Mouse (Mus musculus): ENCODE data around the gene Nans. TPM values are rescaled to one million over a fixed set of nuclear protein-coding genes. Genes with fewer than 3 reads are reported as not detected.

The Nans gene
- polyA plus RNA-seq, 1 experiment from 2014 or later: 78.4 TPM

GRCm38 (mm10) chr4:46493071-46493470, 4.0 kb downstream of the Nans start:
- Histone ChIP-seq H3K4me3 (no peak overlapping the region), H3K27ac (no peak overlapping the region), H3K27me3 (replicated peaks) (no peaks in the 10 kb centered on the region), H3K4me2 (no peak overlapping the region), H3K9me3 (replicated peaks) (no peaks in the 10 kb centered on the region), H3K9ac (no peak overlapping the region), H3K4me1 (peaks cover 30% of the 10 kb centered on the region), H3K36me3 (peaks cover 64% of the 10 kb centered on the region)
- no peak for ATAC-seq
- 86% methylated on average over 6 of the region's 6 CpGs for WGBS (ENCODE audit: insufficient replicate concordance)

DNA sequence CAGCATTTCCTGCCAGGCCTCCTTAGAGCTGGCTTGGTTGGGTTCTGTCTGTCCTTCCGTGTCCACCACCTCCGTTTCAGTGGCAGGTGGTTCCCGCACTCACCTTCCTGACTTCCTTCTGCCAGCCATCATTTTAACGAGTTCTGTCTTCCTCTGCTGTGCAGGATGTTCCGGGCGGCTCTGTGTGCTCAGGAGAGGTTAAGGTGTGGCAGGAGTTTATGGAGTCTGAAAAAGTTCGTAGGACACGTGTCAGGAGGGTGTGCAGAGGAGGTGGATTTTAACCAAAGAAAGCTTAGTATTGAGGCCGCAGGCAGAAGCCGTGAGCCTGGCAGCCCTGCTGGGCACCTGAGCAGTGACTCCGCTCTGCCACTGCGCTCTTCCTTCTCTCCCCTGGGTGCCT, 6.5 kb downstream of the Nans start:
- no peak overlapping the region for H3K27ac ChIP-seq
- no peak overlapping the region for H3K4me3 ChIP-seq
- H3K4me2 ChIP-seq: no peak overlapping the region
- no peaks in the 10 kb centered on the region for H3K9me3 ChIP-seq (replicated peaks)
- peaks cover 26% of the 10 kb centered on the region for H3K4me1 ChIP-seq
- H3K9ac ChIP-seq: no peak overlapping the region
- H3K27me3 ChIP-seq (replicated peaks): no peaks in the 10 kb centered on the region
- ATAC-seq: no peak
- WGBS (ENCODE audit: insufficient replicate concordance): 84% methylated on average over 12 of the region's 12 CpGs
- H3K36me3 ChIP-seq: peaks cover 89% of the 10 kb centered on the region

DNA sequence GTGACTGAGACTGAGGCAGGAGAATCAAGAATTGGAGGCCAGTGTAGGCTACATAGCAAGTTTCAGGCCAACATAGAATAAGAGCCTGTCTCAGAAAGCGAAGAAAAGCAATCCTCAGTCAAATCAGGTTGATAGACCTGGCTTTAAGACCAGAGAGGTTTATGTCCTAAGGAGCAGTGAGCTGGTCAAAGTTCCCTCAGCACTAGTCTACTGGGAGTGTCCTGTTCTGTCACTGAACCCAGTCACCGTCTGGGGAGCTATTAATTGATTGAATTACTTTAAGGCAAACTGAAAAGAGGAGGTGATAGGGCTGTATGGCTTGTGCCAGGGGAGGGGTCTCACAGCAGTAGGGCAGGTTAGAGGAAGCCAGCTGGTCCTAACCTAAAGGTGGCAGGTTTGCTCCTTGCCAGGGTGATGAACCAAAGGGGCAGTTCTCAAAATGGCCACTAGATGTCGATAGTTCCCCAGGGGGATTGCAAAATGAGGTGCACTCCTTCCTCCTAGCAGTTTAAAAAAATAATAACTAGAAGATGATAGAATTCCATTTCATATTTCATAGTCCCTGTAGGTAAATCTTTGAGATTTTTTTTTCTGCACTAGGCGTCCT, 8.3 kb downstream of the Nans start:
- H3K4me1 ChIP-seq: peaks cover 29% of the 10 kb centered on the region
- 38% methylated on average over 4 of the region's 4 CpGs for WGBS (ENCODE audit: insufficient replicate concordance)
- H3K9me3 ChIP-seq (replicated peaks): no peaks in the 10 kb centered on the region
- H3K4me3 ChIP-seq: no peak overlapping the region
- 0 out of 2 replicates have a peak overlapping the region, but pooled peaks have one; percentile 8 for H3K27ac ChIP-seq
- H3K4me2 ChIP-seq: no peak overlapping the region
- H3K36me3 ChIP-seq: peaks cover 93% of the 10 kb centered on the region
- H3K27me3 ChIP-seq (replicated peaks): no peaks in the 10 kb centered on the region
- peak; percentile 27; the same call in 1 of the 2 replicates for ATAC-seq
- H3K9ac ChIP-seq: no peak overlapping the region

GRCm38 (mm10) chr4:46498511-46498910, 9.5 kb downstream of the Nans start:
- H3K27me3 ChIP-seq (replicated peaks): no peaks in the 10 kb centered on the region
- peaks cover 92% of the 10 kb centered on the region for H3K36me3 ChIP-seq
- peaks cover 36% of the 10 kb centered on the region for H3K4me1 ChIP-seq
- H3K27ac ChIP-seq: peak overlapping the region; percentile 47
- no peak overlapping the region for H3K4me2 ChIP-seq
- 70% methylated on average over 3 of the region's 3 CpGs for WGBS (ENCODE audit: insufficient replicate concordance)
- 0 out of 2 replicates have a peak, but pooled peaks have one; percentile 7 for ATAC-seq
- no peaks in the 10 kb centered on the region for H3K9me3 ChIP-seq (replicated peaks)
- no peak overlapping the region for H3K4me3 ChIP-seq
- H3K9ac ChIP-seq: no peak overlapping the region

GRCm38 (mm10) chr4:46498976-46499375, 9.9 kb downstream of the Nans start:
- peak overlapping the region; percentile 47; the same call in 1 of the 2 replicates for H3K27ac ChIP-seq
- no peaks in the 10 kb centered on the region for H3K27me3 ChIP-seq (replicated peaks)
- WGBS (ENCODE audit: insufficient replicate concordance): 13% methylated on average over 4 of the region's 4 CpGs
- H3K4me3 ChIP-seq: no peak overlapping the region
- peaks cover 90% of the 10 kb centered on the region for H3K36me3 ChIP-seq
- peaks cover 41% of the 10 kb centered on the region for H3K4me1 ChIP-seq
- ATAC-seq: no peak
- H3K9me3 ChIP-seq (replicated peaks): no peaks in the 10 kb centered on the region
- no peak overlapping the region for H3K9ac ChIP-seq
- no peak overlapping the region for H3K4me2 ChIP-seq

DNA sequence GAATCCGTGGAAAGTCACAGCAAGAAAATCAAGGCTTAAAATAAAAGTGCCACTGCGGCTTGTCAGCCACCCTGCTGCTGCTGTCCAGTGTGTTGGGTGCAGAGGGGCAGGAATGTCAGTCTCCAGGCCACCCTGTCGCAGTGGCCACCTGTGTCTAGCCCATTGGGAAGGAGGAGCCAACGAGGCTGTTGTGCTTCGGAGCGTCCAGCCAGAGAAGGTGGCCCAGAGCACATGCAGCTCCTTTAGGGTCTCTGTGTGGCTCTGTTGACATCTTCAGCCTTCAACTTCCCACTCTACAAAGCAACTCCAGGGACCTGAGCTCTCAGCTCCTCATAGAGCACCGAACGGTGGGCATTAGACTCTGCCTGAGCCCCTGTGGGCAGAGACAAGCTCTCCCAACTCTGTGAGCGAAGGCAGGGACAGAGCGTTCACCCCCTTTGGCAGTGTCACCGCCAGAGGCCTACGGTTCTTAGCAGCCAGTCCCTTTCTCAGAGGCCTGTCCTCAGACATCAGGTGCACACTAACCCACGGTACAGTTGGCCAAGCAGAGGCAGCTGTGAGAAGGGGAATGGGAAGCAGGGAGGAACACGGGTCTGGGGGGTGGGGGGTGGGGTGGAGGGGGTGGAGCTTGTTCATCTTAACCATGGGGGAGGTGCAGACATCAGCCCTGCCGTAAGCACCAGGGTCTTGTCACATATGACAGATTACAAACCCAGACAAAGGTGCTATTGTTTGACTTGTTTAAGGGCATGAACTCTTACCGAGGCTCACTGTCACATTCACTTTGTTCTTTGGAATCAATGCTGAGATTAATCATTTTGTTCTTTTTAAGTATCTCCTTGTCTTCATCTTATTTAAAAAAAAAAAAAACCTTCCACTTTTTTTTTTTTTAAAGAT, 13.8 kb downstream of the Nans start:
- peaks cover 68% of the 10 kb centered on the region for H3K36me3 ChIP-seq
- no peak overlapping the region for H3K4me2 ChIP-seq
- H3K27me3 ChIP-seq (replicated peaks): peaks cover 12% of the 10 kb centered on the region
- H3K9ac ChIP-seq: no peak overlapping the region
- WGBS (ENCODE audit: insufficient replicate concordance): 85% methylated on average over 16 of the region's 16 CpGs
- no peak for ATAC-seq
- no peak overlapping the region for H3K4me3 ChIP-seq
- no peak overlapping the region for H3K27ac ChIP-seq
- peaks cover 74% of the 10 kb centered on the region for H3K4me1 ChIP-seq
- H3K9me3 ChIP-seq (replicated peaks): no peaks in the 10 kb centered on the region

DNA sequence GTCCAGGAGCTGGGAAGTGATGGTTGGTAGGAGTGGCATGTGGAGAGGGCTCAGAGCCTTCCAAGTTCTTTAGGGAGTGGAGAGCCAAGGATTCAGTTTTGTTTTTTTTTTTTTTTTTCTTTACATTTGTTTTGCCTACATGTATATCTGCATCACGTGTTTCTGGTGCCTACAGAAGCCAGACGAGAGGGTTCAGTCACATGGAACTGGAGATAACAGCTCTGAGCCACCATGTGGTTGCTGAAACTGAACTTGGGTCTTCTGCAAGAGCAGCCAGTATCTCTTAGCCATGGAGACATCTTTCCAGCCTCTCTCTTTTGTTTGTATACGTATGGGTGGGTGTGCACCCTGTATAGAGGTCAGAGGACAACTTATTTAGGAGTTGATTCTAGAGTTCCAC, 14.8 kb downstream of the Nans start:
- Histone ChIP-seq H3K9ac (0 out of 2 replicates have a peak overlapping the region, but pooled peaks have one; percentile 7), H3K27ac (peak overlapping the region; percentile 64), H3K36me3 (peaks cover 58% of the 10 kb centered on the region), H3K27me3 (replicated peaks) (peaks cover 12% of the 10 kb centered on the region), H3K9me3 (replicated peaks) (no peaks in the 10 kb centered on the region), H3K4me1 (peaks cover 71% of the 10 kb centered on the region), H3K4me3 (no peak overlapping the region), H3K4me2 (no peak overlapping the region)
- WGBS (ENCODE audit: insufficient replicate concordance): 17% methylated on average over 3 of the region's 3 CpGs
- peak; percentile 38 for ATAC-seq

DNA sequence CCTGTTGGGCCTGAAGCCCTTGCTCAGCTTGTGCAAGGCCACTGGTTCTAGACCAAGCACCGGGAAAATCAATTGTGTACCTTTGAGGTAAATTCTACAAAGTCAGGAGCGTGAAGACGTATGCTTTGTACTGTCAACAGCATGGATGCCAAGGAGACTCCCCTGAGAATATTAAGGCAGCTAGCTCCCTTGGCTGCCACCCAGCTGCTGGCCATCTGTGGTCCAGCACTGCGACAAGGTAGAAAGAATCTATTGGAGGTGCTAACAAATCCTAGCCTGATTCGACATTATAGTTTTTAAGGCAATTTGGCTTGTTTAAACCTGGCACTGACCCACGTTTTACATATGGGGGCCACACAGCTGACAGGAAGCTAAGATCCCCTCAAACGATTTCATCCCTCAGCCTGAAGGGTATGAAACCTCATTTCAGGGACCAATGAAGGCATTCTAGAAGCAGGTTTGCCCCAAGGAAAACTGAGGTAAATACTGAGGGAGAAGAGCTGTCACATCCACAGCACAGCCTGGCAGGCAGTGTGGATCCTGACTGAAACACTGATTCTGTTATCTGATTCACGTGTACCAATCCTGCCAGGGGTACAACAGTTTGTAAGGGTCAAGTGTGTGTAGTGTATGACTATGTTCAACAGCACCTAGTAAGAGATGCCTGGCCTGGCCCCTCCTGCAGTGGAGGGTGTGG, 16.5 kb downstream of the Nans start:
- ATAC-seq: no peak
- no peak overlapping the region for H3K9ac ChIP-seq
- peaks cover 12% of the 10 kb centered on the region for H3K27me3 ChIP-seq (replicated peaks)
- no peaks in the 10 kb centered on the region for H3K9me3 ChIP-seq (replicated peaks)
- H3K4me3 ChIP-seq: no peak overlapping the region
- H3K36me3 ChIP-seq: peaks cover 46% of the 10 kb centered on the region
- 66% methylated on average over 8 of the region's 8 CpGs for WGBS (ENCODE audit: insufficient replicate concordance)
- H3K27ac ChIP-seq: no peak overlapping the region
- H3K4me1 ChIP-seq: peaks cover 66% of the 10 kb centered on the region
- H3K4me2 ChIP-seq: no peak overlapping the region

DNA sequence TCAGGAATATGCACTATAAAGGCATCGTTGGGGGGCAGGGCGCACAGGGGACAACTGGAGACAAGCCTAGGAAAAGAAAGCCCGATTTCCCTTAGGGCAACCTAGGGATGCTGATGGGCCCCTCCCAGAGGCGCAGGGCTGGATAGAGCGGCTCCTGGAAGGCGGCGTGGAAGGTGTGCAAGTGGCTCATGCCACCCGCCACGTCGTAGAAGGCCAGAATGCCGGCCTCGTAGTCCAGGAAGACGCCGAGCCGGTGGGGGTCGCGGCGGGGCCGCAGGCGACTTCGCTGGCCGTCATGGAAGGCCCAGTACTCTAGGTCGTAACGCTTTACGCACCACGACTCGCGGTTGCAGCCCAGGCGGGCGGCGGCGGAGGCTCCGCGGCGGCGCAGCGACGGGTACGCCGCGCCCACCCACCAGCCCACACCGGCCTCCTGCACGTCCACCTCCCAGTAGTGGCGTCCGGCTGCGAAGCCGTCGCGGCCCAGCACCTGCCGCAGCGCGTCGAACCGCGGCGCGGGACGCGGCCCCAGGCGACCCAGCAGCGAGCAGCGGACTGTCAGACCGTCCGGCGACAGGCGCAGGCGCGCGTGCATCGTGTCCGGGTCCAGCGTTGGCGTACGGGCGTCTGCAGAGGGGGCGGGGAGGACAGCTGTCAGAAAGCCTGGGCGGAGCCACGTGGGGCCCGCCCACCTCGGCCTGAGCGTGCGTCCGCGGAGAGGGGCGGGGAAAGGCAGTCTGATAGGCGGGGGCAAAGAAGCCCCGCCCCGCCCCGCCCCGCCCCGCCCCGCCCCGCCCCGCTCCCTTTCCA, 18.0 kb downstream of the Nans start:
- WGBS (ENCODE audit: insufficient replicate concordance): 1% methylated on average over 92 of the region's 94 CpGs
- H3K9me3 ChIP-seq (replicated peaks): no peaks in the 10 kb centered on the region
- peak overlapping the region; percentile 100 for H3K4me2 ChIP-seq
- H3K36me3 ChIP-seq: peaks cover 35% of the 10 kb centered on the region
- peaks cover 12% of the 10 kb centered on the region for H3K27me3 ChIP-seq (replicated peaks)
- peak overlapping the region; percentile 79 for H3K27ac ChIP-seq
- peak overlapping the region; percentile 73 for H3K4me3 ChIP-seq
- peaks cover 53% of the 10 kb centered on the region for H3K4me1 ChIP-seq
- peak; percentile 93 for ATAC-seq
- peak overlapping the region; percentile 79 for H3K9ac ChIP-seq

DNA sequence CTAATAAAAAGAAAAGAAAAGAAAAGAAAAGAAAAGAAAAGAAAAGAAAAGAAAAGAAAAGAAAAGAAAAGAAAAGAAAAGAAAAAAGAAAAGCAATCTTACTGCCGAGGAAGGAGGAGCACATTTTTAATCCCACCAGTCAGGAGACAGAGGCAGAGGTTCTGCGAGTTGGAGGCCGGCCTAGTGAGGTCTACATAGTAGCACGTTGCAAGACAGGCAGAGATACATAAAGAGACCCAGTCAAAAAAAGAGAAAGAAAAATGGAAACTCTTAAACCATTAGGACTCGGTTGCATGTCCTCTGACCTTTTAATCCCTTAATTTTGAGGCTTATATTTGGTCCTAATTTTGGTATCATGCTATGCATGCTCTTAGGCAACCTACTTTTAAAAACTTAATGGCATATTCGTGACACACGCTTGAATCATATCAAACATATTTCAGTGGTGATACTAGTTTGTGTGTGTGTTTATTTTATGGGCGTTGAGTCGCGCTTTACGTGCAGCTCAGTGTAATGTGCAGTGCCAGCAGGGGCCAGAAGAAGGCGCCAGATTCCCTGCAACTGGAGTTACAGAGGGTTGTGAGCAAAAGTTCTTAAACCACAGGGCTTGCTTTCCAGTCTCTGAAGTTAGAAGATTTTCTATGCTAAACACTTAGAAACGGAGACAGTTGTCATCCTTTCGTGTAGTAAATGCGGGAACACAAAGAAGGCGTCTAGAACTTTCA, 18.9 kb downstream of the Nans start:
- 4% methylated on average over 16 of the region's 16 CpGs for WGBS (ENCODE audit: insufficient replicate concordance)
- Histone ChIP-seq H3K9me3 (replicated peaks) (no peaks in the 10 kb centered on the region), H3K27ac (peak overlapping the region; percentile 79), H3K4me1 (peaks cover 51% of the 10 kb centered on the region), H3K4me2 (peak overlapping the region; percentile 100), H3K9ac (peak overlapping the region; percentile 62), H3K4me3 (peak overlapping the region; percentile 73), H3K27me3 (replicated peaks) (peaks cover 12% of the 10 kb centered on the region), H3K36me3 (peaks cover 26% of the 10 kb centered on the region)
- ATAC-seq: no peak

GRCm38 (mm10) chr4:46520491-46520890, 31.4 kb downstream of the Nans start:
- ATAC-seq: no peak
- Histone ChIP-seq H3K4me1 (peaks cover 6% of the 10 kb centered on the region), H3K36me3 (peaks cover 54% of the 10 kb centered on the region), H3K9ac (no peak overlapping the region), H3K27ac (no peak overlapping the region), H3K27me3 (replicated peaks) (no peaks in the 10 kb centered on the region), H3K4me2 (no peak overlapping the region), H3K4me3 (no peak overlapping the region), H3K9me3 (replicated peaks) (no peaks in the 10 kb centered on the region)
- WGBS (ENCODE audit: insufficient replicate concordance): 74% methylated on average over 2 of the region's 2 CpGs
